8 mouse cellular contexts compared by ENCODE assay signal in the genomic region with DNA sequence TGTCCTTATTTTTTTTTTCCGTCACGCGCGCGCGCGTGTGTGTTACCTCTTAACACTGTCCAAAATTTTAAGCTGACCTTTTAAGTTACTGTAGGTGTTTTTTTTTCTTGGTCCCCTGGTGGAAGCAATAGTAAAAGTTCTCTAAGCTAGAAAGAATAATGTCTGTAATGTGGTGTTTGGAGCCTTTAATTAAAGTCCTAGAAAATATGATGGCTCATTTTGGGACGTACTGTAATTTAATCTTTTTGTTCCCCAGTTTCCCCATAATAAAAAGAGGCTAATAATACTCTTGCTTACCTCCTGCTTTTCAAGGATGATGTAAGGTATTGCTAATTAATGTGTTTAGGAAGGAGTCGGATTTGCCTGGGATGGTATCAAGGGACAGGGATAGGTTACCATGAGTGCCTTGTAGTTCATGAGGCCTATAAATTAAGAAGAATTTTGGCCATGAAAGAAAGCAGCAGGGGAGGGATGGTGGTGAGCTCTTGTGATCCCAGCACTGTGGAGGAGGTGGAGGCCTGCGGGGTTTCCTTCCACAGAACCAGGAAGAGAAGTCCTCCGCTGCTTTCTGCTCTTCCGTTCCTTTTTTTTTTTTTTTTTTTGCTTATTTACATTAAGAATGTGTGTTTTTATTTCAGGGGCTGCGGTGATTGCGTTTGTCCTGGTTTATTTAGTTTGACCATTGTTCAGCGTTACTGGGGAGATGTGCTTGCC. TPM values are rescaled to one million over a fixed set of nuclear protein-coding genes. Genes with fewer than 3 reads are reported as not detected.
DNase-seq lines count a peak whose midpoint lies in the region; ATAC-seq and TF ChIP-seq lines count a peak whose summit lies in the region.

No protein-coding gene starts in this region.

- H3K9me3 ChIP-seq in hindbrain, embryonic 14.5 days (ENCODE audit: control insufficient read depth, low read length) = no peaks in the 10 kb centered on the region
- no peaks in the 10 kb centered on the region for H3K9me3 ChIP-seq in midbrain, embryonic 11.5 days (ENCODE audit: control insufficient read depth, low read length)

- peak overlapping the region; percentile 81 for H3K4me3 ChIP-seq in bone marrow macrophage, adult 2 months (ENCODE audit: insufficient read depth, low read length)
- peak overlapping the region; percentile 91 for H3K4me3 ChIP-seq in hindbrain, embryonic 14.5 days (replicated peaks; ENCODE audit: low read length)
- H3K4me3 ChIP-seq in midbrain, embryonic 11.5 days (ENCODE audit: low read depth, low read length) = peak overlapping the region; percentile 94

- WGBS in hindbrain, embryonic 14.5 days = 1% methylated on average over 15 of the region's 15 CpGs
- under 1% methylated on average over 15 of the region's 15 CpGs for WGBS in midbrain, embryonic 11.5 days

- peaks cover 41% of the 10 kb centered on the region for H3K4me1 ChIP-seq in bone marrow macrophage, adult 2 months (ENCODE audit: control insufficient read depth, insufficient read depth, low read length)
- peaks cover 47% of the 10 kb centered on the region for H3K4me1 ChIP-seq in hindbrain, embryonic 14.5 days (replicated peaks; ENCODE audit: control insufficient read depth, insufficient read depth, low read length)
- H3K4me1 ChIP-seq in midbrain, embryonic 11.5 days (ENCODE audit: control insufficient read depth, insufficient read depth, low read length) = peaks cover 19% of the 10 kb centered on the region

- no peaks in the 10 kb centered on the region for H3K36me3 ChIP-seq in hindbrain, embryonic 14.5 days (replicated peaks; ENCODE audit: control insufficient read depth, insufficient read depth)
- no peaks in the 10 kb centered on the region for H3K36me3 ChIP-seq in midbrain, embryonic 11.5 days (ENCODE audit: control insufficient read depth, insufficient read depth, low read length)

- no peak for TF ChIP-seq CTCF in bone marrow macrophage, adult 2 months (IDR thresholded peaks at IDR 0.05; ENCODE audit: low read depth, low read length)

- no peaks in the 10 kb centered on the region for H3K27me3 ChIP-seq in hindbrain, embryonic 14.5 days (ENCODE audit: control insufficient read depth, insufficient read depth, low read length)
- no peaks in the 10 kb centered on the region for H3K27me3 ChIP-seq in midbrain, embryonic 11.5 days (ENCODE audit: control insufficient read depth, insufficient read depth, low read length)

- DNase-seq in kidney, adult 9 months = peak; percentile 74
- DNase-seq in kidney, adult 11 months = no peak
- no peak for DNase-seq in hindbrain, embryonic 14.5 days (ENCODE audit: low spot score)
- DNase-seq in midbrain, embryonic 11.5 days (ENCODE audit: low spot score, missing footprints) = no peak

- peak overlapping the region; percentile 66 for H3K4me2 ChIP-seq in hindbrain, embryonic 14.5 days (replicated peaks)
- peak overlapping the region; percentile 77 for H3K4me2 ChIP-seq in midbrain, embryonic 11.5 days

- peak overlapping the region; percentile 100 for H3K9ac ChIP-seq in hindbrain, embryonic 14.5 days
- peak overlapping the region; percentile 99 for H3K9ac ChIP-seq in midbrain, embryonic 11.5 days (ENCODE audit: low read length)

- TF ChIP-seq POLR2A in bone marrow macrophage, adult 2 months (IDR thresholded peaks at IDR 0.05; ENCODE audit: borderline replicate concordance, low read depth, low read length) = no peak

- no peak for ATAC-seq in hindbrain, embryonic 14.5 days (ENCODE audit: low FRiP score)
- no peak for ATAC-seq in midbrain, embryonic 11.5 days (ENCODE audit: low FRiP score)
- ATAC-seq in megakaryocyte-erythroid progenitor cell, adult 5-6 weeks (replicated peaks; ENCODE audit: low FRiP score, low TSS enrichment, poor library complexity, severe bottlenecking) = no peak
- ATAC-seq in activated CD4-positive, CD25-positive, alpha-beta regulatory T cell, adult 4 months = no peak
- ATAC-seq in frontal cortex, adult (ENCODE audit: low TSS enrichment) = no peak

- H3K27ac ChIP-seq in bone marrow macrophage, adult 2 months (ENCODE audit: insufficient read depth, low read depth, low read length) = peak overlapping the region; percentile 81
- H3K27ac ChIP-seq in hindbrain, embryonic 14.5 days = peak overlapping the region; percentile 100
- peak overlapping the region; percentile 99; the same call in 1 of the 2 replicates for H3K27ac ChIP-seq in midbrain, embryonic 11.5 days (ENCODE audit: low read depth, low read length)

RNA-seq across cellular contexts. Expression of gene Reep3, which starts 0.8 kb away (rescaled TPM):
- polyA plus RNA-seq in bone marrow macrophage, adult 2 months (2012; ENCODE audit: insufficient read depth, insufficient read length, missing spikeins) = 62.9 and 69.2 TPM in 2 replicates
- polyA plus RNA-seq in hindbrain, embryonic 14.5 days (2014; fragmentation: Nextera tagmentation; extraction: Ambion mirVana) = 32.4 and 32.8 TPM in 2 replicates
- polyA plus RNA-seq in midbrain, embryonic 11.5 days (2014; fragmentation: Nextera tagmentation; extraction: Ambion mirVana) = 37.5 and 38.9 TPM in 2 replicates
- total RNA-seq in megakaryocyte-erythroid progenitor cell, adult 5-6 weeks (2014; fragmentation: Nextera tagmentation) = 6.8 and 9.1 TPM in 2 replicates
- total RNA-seq in megakaryocyte-erythroid progenitor cell, adult 5-6 weeks (2017) = 3.6 and 6.3 TPM in 2 replicates
- 10 to 100 TPM; 20.3 to 21.1 TPM for polyA plus RNA-seq in activated CD4-positive, CD25-positive, alpha-beta regulatory T cell, adult 4 months (2017; shearing (Covaris generic))

RNA-seq across cellular contexts. Expression of gene Jmjd1c, which starts 1.7 kb away (rescaled TPM):
- 66.2 and 69.2 TPM in 2 replicates for polyA plus RNA-seq in bone marrow macrophage, adult 2 months (2012; ENCODE audit: insufficient read depth, insufficient read length, missing spikeins)
- polyA plus RNA-seq in hindbrain, embryonic 14.5 days (2014; fragmentation: Nextera tagmentation; extraction: Ambion mirVana) = 41.7 and 59.5 TPM in 2 replicates
- polyA plus RNA-seq in midbrain, embryonic 11.5 days (2014; fragmentation: Nextera tagmentation; extraction: Ambion mirVana) = 46.9 and 49.0 TPM in 2 replicates
- total RNA-seq in megakaryocyte-erythroid progenitor cell, adult 5-6 weeks (2014; fragmentation: Nextera tagmentation) = 163 and 165 TPM in 2 replicates
- total RNA-seq in megakaryocyte-erythroid progenitor cell, adult 5-6 weeks (2017) = 109 and 163 TPM in 2 replicates
- 10 to 100 TPM; 35.2 to 44.7 TPM for polyA plus RNA-seq in activated CD4-positive, CD25-positive, alpha-beta regulatory T cell, adult 4 months (2017; shearing (Covaris generic))
